Mouse (Mus musculus): ENCODE data around the gene Sik1.
A peak's percentile ranks its signal among the peaks of the same experiment; 100 is the strongest.
"Not testable (repeated sequence)": the region's sequence is repeated elsewhere in the genome, so short reads cannot be mapped to it uniquely, and the experiment has no call there.

Gene Sik1

DNA sequence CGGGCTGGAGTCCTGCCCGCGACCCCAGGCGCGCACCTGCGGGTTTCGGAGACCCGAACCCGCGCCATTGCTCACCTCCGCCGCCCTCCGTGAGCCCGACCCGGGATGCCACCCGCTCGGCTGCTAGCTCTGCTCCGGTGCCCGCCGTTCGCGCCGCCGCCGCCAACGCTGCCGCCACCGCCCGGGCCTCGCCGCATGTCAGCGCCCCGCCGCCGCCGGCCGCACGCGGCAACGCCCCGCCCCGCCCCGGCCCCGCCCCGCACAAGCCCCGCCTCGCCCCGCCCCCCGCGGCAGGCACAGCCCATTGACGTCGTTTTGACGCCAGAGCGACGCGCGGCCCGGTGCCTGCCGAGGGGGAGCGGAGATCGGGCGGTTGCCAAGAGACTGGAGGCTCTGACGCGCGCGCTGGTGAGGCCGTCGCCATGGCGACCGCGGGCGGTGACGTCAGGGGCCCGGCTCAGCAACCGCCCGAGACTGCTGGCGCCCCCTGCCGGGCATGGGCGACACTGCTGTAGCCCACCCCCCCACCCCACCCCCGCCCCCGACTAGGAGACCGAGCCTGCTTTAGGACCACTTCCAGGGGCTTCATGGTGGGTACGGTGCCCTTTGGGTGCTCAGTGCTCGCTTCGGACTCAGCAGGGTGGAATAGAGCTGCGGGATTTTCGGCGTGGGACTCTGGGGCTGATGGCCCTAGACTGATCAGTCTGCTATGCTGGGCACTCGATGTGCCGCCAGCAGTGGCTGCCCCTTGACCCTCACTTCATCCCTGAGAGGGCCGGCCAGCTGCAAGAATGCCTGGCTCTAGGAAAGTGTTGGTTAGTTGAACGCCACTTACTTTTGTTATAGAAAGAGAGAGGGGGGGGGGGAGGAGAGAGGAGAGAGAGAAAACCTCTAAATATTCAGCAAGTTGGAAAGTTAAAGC, at the start of gene Sik1:
Sik1 (minus strand) TSS at position 208 of the 922 bp plus-strand sequence.
- peak; percentile 88 for DNase-seq (ENCODE audit: low read depth)

DNA sequence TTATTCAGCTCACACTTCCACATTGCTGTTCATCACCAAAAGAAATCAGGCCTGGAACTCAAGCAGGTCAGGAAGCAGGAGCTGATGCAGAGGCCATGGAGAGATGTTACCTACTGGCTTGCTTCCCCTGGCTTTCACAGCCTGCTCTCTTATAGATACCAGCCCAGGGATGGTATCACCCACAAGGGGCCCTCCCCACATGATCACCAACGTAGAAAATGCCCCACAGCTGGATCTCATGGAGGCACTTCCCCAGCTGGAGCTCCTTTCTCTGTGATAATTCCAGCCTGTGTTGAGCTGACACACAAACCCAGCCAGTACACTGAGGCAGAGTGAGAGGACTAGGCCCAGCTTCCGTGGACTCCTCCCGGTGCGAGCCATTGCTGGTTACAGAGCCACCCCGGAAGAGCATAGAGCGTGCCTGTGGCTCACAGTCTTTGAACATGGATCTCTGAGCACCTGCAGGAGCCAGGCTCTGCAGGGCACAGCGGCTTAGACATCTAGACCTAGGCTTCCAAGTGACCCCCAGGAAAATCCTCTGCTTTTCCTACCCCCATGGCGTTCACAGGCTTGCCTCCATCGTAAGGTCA, 49.7 kb upstream of the Sik1 start:
- no peak for DNase-seq (ENCODE audit: low read depth)

DNA sequence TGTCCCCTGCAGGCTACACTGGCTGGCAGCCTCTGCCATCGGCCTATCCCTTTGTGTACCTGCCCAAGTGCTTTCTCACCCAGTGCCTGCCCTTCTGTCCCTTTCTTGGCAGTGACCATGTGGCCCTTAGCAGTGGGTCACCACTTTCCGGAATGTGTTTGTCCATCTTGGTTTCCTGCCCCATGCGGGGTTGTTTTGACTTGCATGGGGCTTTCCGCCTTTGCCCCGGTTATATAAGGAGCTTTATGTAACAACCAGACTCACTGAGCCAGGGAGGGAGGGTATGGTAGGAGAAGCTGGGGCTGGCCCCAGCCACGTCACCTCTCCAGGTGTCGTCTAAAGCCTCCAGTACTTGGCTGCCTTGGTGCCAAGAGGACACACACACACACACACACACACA, 48.4 kb upstream of the Sik1 start:
- no peak for DNase-seq (ENCODE audit: low read depth)

DNA sequence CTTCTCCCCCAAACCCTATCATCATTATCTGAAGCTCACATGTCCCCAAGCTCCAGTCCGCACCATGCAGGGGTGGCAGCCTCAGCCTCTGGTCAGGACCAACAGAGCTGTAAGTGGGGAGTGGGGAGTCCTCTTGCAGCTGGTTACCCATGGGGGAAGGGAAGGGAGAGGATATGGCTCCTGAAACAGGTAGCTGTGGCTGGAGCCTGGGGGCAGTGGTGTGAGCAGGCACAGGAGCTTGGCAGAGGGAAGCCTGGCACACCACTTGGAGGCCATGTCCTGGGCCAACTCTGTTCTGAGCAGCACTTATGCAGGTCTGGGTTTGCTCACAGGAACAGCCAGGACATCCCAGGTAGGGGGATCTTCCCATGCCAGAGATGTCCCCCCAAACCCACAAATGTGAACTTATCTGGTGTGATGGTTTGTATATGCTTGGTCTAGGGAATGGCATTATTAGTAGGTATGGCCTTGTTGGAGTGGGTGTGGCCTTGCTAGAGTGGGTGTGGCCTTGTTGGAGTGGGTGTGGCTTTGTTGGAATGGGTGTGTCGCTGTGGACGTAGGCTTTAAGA, 47.1 kb upstream of the Sik1 start:
- DNase-seq (ENCODE audit: low read depth): peak; percentile 50

DNA sequence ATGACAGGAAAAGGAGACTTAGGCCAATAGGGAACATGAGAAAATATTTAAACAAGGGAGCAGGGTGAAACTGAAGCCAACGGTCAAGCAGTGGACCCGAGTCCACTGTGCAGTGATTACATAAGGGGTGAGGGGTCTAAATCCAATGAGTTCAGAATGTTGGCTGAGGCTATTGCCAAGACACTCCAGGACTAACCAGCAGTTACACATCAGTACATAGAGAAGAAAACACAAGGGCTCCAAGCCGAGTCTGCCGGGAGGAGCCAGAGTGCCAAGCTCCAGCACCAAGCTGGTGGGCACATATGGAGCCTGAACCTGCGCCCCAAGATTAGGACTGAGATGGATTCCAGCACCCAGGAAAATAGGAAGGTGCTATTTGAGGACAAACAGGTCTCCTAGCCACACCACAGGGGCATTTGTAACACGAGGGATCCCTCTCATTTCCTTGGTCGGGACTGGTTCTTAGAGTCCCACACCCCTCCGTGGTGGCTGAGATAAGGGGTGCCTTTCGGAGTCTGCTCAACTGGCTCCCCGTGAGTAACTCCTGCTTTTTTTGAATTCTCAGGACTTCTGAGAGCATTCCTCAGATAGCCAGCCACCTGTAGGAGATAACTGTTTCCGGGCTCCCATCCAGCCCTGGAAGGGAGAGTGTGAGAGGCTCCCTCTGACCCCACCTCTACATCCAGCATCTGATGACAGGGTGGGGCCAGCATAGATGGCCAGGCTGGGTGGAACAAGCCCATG, 46.0 kb upstream of the Sik1 start:
- peak; percentile 51 for DNase-seq (ENCODE audit: low read depth)

DNA sequence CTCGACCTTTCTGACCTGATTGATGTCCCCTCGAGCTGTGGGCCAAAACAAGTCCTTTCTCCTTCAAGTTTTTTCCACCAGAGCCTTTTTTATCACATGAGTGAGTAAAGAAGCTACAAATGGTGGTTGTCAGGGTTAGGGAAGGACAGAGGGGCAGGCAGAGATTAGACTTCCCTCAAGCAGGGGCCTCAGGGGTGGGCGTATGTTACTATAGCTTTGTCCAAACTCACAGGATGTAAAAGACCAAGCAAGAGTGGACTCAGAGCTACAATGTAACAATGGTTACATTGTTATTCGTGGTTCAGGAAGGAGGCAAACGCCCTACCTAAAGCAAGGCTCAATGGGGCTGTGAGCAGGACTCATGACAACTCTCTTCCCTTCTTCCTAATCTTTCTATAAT, 43.3 kb upstream of the Sik1 start:
- DNase-seq (ENCODE audit: low read depth): no peak

DNA sequence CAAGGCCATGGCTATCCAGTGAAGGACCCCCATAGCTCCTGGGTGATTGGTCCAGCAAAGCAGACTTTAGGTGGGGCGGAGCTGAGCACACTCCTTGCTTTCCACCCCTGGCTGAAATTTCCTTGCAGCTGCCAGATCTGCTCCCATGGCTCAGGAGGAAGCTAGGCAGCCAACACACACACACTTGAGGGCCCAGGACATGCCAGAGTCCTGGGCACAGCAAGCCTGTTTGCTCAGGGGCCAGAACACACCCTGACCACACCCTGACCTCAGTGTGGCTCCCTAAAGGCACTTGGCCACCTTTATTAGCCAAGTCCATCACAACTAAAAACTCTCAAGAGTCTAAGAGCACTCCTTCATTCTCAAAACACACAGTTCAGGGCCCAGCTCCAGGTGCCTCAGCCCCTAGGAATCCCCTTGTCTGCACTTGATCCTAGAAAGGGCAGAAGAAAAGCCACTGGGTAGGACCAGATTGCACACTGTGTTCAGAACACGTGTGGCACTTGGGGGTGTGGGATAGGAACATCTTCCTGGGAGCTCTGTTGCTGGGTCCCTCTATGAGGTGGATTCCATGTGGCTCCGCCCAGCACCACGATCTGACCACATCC, 41.7 kb upstream of the Sik1 start:
- DNase-seq (ENCODE audit: low read depth): no peak

DNA sequence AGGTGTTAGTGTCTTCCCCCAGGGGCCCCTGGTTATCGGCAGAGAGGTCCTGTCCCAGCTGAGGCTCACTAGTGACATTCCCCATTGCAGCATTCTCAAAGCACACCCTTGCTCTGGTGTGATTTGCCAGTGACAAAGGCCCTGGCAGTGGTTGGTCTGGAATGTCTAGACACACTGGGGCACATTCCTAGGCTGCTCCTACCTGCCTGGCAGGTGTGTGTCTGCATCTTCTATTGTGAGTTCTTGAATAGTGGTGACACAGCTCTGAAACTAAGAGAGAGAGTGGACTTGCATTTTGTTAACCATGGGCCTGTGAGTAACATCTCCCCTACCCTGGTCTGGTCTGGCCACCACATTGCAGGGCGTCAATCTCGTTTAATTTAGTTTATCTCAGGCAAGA, 41.1 kb upstream of the Sik1 start:
- no peak for DNase-seq (ENCODE audit: low read depth)

DNA sequence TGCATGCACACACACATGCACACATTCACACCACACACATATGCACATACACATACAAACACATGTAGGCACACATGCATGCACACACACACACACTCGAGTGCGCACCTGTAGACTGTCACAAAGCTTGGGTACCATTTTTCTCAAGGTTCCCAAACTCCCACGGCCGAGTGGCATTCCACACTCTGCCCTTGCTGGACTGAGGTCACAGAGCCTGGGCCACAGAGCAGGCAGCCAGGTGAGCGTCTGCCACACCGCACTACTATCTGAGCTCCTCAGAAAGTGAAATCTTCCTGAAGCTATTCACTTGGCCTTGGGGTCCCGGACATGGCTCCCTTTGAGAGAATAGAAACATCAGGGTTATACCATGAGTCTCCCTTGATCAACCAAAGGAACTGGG, 40.7 kb upstream of the Sik1 start:
- DNase-seq (ENCODE audit: low read depth): no peak

DNA sequence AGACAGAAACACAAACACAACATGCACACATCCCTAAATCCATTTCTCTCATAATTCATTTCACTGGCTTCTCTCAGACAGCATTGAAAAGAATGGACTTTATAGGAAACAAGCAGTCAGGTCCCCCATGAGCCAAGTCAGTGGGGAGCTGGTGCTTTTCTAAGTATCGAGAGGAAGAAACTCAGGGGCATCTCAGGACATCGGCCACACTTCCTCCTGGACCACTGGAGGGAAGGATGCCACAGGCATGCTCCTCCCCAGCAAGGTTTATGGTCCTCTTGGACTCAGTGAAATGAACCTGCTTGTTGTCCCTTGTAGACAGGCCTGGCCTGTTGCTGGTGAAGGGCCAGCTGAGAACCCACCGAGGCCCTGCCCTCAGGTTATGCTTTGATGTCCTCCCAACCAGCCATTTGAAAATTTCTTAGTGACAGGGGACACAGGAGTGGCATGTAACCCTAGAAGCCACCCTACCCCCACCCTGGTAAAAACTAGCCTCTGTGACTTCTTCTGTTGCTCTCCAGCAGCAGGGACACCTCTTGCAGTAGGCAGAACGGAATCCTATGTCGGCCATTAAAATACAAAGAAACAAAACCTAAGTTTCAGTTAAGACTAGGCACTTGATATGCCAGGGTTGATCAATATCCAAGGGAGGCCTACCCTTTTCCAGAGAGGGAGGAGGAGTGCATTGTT, 37.9 kb upstream of the Sik1 start:
- no peak for DNase-seq (ENCODE audit: low read depth)

DNA sequence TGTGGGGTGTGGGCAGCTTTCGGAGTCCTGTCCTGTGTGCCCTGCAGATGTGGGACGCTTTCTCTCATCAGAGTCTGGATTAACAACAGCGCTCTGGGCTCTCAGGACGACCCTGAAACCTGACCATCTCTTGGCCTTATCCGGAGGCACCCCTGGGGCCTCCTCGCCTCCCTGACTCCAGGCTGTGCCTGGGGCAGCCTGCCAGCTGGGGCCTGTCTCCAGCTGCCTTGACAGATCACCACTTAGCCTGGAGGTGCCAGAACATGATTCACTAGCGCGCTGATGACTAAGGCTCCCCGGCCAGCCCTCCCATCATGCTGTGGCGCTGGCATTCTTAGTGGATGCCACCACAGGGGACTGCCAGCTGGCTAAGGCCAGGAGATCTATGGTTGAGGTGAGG, 37.1 kb upstream of the Sik1 start:
- no peak for DNase-seq (ENCODE audit: low read depth)

DNA sequence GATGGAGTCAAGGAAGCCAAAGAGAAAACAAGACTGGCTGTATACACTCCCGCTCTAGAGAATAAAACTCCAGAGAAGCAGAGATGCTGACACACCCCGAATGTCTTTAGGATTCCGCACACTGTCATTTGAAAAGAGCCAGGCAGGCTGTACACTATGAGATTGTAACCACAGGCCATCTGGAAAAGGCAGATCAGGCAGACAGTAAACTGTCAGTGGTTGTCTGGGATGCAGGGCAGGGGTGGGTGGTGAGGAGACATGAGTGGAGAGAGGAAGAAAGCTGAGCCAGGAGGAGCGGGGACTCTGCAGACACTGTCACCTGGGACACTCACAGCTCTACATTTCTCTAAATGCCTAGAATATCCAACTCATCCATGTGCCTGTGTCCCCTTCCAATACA, 36.3 kb upstream of the Sik1 start:
- DNase-seq (ENCODE audit: low read depth): no peak

DNA sequence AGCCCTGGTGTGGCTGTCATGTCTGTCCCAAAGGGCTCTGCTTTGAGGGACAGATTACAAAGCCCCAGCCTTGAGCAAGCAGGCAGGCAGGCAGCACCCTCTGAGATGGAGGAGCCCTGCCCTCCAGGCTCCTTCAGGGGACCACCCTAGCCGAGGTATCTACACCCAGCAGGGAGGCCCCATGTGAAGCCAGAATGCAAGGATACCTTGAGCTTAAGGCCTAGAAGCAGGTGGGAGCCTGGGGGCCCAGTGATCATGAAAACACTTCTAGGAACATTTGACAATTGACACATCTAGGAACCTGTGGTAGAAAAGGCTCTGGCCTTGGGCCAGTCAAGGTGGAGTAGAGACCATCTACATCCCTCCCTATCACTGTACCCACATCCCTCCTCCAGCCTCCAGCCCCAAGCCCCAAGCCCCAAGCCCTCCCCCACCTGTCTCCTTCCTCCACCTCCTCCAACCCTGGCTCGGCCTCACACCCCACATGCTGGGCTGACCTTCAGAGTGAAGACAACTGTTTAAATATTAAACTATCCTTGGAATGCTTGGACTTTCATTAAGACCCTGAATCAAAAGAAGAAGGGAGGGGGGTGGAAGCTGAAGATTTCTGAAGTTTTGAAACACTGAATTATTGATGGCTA, 34.8 kb upstream of the Sik1 start:
- no peak for DNase-seq (ENCODE audit: low read depth)

DNA sequence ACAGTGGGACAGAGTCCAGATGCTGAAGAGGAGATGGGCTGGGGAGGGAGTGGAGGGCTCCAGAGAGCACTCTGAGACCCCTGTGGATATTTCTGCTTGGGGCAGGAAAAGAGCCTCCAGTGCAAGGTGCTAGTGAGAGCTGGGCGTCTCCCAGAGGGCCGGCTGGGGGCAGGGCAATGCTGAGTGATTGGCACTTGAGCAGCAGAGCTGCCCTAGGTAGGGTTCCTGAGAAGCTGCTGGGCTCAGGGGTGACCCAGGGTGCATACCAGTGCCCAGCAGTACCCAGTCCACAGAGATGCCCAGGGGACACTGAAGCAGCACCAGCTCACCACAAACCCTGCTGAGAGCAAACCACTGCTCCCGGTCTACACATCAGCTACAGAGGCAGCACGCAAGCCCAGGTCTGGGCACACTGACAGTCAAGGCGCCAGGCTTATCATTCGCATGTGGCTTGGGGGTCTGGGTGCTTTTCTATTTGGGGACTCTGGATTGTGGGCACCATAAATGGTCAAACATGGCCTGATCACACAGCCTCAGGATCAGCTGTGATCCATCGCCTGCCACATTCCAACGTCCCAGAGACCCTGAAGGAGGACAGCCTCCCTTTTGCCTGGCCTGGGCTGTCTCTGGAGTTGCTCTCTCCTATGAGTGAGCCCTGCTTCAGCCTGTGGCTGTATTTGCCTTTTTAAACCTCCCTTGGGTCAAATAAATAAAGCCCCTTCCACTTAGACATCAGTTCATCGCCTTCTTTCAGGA, 34.0 kb upstream of the Sik1 start:
- no peak for DNase-seq (ENCODE audit: low read depth)

DNA sequence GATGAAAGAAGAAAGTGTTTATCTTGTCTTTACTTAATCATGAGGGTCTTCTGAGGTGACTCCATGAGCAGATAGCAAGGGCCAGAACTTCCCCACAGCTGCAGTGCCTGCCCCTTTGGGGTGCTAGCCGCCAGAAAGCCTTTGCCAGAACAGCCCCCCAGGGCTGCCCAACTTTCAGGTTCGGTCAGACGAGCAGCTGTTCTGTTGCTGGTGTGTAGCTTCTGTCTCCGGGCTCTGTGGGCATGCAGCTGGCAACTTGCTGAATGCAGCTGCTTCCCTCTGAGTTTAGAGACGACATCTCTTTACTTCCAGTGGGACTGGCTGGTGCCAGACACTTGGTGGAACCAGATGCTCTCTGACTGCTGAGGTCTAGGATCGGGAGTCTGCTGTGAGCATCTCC, 32.9 kb upstream of the Sik1 start:
- DNase-seq (ENCODE audit: low read depth): no peak

DNA sequence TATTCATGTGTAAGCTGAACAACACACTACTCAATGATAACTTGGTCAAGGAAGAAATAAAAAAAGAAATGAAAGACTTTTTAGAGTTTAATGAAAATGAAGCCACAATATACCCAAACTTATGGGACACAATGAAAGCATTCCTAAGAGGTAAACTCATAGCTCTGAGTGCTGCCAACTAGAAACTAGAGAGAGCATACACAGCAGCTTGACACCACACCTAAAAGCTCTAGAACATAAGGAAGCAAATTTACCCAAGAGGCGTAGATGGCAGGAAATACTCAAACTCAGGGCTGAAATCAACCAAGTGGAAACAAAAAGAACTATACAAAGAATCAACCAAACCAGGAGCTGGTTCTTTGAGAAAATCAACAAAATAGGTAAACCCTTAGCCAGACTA, 29.1 kb upstream of the Sik1 start:
- not testable (repeated sequence) for DNase-seq (ENCODE audit: low read depth)

DNA sequence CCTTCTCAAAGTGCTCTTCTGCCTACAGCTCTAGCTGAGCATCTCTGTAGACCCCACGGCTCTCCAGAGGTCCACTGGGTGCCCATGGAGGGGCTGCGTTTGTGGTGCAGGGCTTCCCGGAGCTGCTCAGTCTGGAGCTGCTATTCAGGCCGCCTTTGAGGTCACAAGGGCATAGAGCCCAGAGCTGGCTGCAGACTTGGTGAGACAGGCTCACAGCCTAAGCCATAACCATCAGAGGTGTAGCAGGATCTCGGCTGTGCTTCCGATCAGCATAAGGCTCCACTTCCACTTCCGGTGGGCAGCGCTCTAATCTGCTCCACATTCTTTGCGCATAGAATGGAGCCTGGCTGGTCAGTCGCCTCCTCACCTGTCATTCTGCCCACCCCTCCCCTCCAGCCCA, 23.8 kb upstream of the Sik1 start:
- DNase-seq (ENCODE audit: low read depth): no peak

DNA sequence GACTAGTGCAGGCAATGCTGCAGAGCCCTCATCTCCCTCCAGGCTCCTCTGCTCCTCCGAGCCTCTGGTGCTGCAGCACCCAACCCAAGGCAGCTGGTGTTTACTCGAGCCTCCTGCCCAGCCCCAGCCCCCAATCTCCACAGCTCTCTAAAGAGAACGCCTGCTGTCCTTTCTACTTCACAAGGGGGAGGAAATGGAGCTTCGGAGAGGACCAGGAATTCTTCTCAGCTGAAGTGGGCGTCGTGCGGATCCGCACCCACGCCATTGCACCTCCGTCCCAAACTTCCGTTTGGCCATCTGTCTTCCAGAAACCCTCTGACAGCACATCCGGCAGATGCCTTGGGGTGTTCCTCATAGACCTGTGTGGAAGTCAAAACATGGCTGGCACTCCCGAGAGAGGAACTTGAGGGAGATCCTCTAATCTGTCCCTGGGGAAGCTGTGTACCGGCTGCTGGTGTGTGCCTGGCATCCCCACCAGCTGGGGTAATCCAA, 22.1 kb upstream of the Sik1 start:
- DNase-seq (ENCODE audit: low read depth): no peak

DNA sequence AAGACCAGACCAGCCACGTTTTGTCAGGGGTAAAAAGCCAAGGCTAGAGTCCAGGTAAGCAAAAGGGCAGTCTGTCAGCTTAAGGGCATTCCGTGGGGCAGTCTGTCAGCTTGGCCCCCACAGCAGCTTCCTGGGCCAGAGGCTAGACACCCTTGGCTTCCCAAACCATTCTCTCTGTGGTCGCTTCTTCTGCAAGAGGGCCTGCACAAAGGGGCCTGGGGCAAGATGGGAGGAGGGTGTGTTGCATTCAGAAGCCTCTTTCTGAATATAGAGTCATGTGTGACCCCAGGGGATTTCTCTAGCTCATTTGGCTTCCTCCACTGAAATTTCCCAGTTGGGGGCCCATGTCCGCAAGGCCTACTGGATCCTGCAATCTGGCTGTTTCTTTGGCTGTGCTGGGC, 21.6 kb upstream of the Sik1 start:
- no peak for DNase-seq (ENCODE audit: low read depth)

DNA sequence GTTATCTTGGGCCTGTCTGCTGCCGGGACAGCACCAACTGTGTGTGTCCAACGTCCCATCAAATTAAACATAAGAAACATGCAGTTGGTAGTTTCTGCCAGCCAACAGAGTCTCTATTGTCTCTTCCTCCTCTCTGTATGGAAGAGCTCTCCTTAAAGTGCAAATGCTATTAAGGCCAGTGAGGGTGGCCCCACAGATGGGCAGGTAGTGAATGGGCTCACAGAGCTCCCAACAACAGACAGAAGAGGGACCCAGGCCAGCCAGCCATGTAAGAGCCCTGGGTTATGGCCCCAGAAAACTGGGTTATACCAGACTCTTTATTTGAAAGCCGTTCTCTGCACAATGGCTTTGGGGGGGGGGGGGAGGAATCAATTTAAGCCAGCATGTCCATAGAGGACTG, 21.2 kb upstream of the Sik1 start:
- DNase-seq (ENCODE audit: low read depth): no peak
